Mouse (Mus musculus) heart, embryonic 16.5 days (tissue): ENCODE measurements around the gene Il6st. TPM values are rescaled to one million over a fixed set of nuclear protein-coding genes. Genes with fewer than 3 reads are reported as not detected.

Source experiments
- ATAC-seq: fragments of 200-750 bp; cut with Nextera tagmentation; replicated peaks from 2 replicates; pipeline ENCODE4 v1.8.0; 2017; ENCODE audit warnings: moderate number of reproducible peaks; ENCODE audit not compliant: insufficient read depth, low FRiP score; ENCODE audit errors: extremely low read depth
- H3K27ac ChIP-seq: fragments of 300-500 bp; sonication (generic); 2 replicates; pipeline ENCODE4 v1.5.1; 2014; ENCODE audit warnings: mild to moderate bottlenecking, low read length, control low read depth, moderate library complexity
- H3K27me3 ChIP-seq: fragments of 300-500 bp; sonication (generic); 2 replicates; pipeline ENCODE4 v1.6.1; 2014; ENCODE audit warnings: low read length, mixed read lengths; ENCODE audit not compliant: control insufficient read depth, insufficient read depth
- H3K36me3 ChIP-seq: fragments of 300-500 bp; sonication (generic); 2 replicates; pipeline ENCODE4 v1.6.1; 2014; ENCODE audit not compliant: control insufficient read depth, insufficient read depth
- H3K4me1 ChIP-seq: fragments of 300-500 bp; sonication (generic); 2 replicates; pipeline ENCODE4 v1.6.1; 2014; ENCODE audit warnings: low read length, mixed read lengths; ENCODE audit not compliant: control insufficient read depth, insufficient read depth
- H3K4me2 ChIP-seq: fragments of 300-500 bp; sonication (generic); 2 replicates; pipeline ENCODE4 v1.6.1; 2014; ENCODE audit warnings: low read depth, mild to moderate bottlenecking, control low read depth, low read length
- H3K4me3 ChIP-seq: fragments of 300-500 bp; sonication (generic); 2 replicates; pipeline ENCODE4 v1.5.1; 2014; ENCODE audit warnings: mild to moderate bottlenecking, control low read depth, low read length
- H3K9ac ChIP-seq: fragments of 300-500 bp; sonication (generic); 2 replicates; pipeline ENCODE4 v1.6.1; 2014; ENCODE audit warnings: low read length, control low read depth
- H3K9me3 ChIP-seq: fragments of 300-500 bp; sonication (generic); replicated peaks from 2 replicates; pipeline ENCODE4 v1.6.1; 2016; ENCODE audit warnings: low read length; ENCODE audit not compliant: control insufficient read depth
- WGBS: fragments of 180-500 bp; shearing (Covaris S2); extraction: QIAGEN DNeasy Blood & Tissue Kit; methylation state at CpG from one replicate; pipeline ENCODE4 v1.1.7; 2014; 5-methylcytosine and 5-hydroxymethylcytosine counted together
- polyA plus RNA-seq: library from polyadenylated mRNA; unstranded; fragments of >200 nt; fragmentation: Nextera tagmentation; extraction: Ambion mirVana; gene quantifications from 2 replicates; pipeline ENCODE4 v1.2.1, GENCODE M21; 2015

Gene Il6st
- polyA plus RNA-seq, 1 experiment from 2014 or later: 45.1 TPM

- peaks cover 21% of the 10 kb centered on the region for H3K4me1 ChIP-seq
- WGBS: 87% methylated on average over 5 of the region's 5 CpGs
- H3K27ac ChIP-seq: no peak overlapping the region
- no peak overlapping the region for H3K4me2 ChIP-seq
- H3K9ac ChIP-seq: no peak overlapping the region
- H3K27me3 ChIP-seq: no peaks in the 10 kb centered on the region
- H3K9me3 ChIP-seq: no peaks in the 10 kb centered on the region
- no peak for ATAC-seq
- H3K4me3 ChIP-seq: no peak overlapping the region
- no peaks in the 10 kb centered on the region for H3K36me3 ChIP-seq
Observed at GRCm38 (mm10) chr13:112469491-112469890, 5.6 kb downstream of the Il6st start.

- H3K4me2 ChIP-seq: no peak overlapping the region
- H3K9ac ChIP-seq: no peak overlapping the region
- H3K4me3 ChIP-seq: no peak overlapping the region
- WGBS: 84% methylated on average over 9 of the region's 9 CpGs
- H3K36me3 ChIP-seq: peaks cover 10% of the 10 kb centered on the region
- peaks cover 12% of the 10 kb centered on the region for H3K4me1 ChIP-seq
- no peaks in the 10 kb centered on the region for H3K27me3 ChIP-seq
- ATAC-seq: no peak
- H3K9me3 ChIP-seq: no peaks in the 10 kb centered on the region; the same call in 1 of the 2 replicates
- no peak overlapping the region for H3K27ac ChIP-seq
Observed at GRCm38 (mm10) chr13:112471201-112471600, 7.3 kb downstream of the Il6st start.

DNA sequence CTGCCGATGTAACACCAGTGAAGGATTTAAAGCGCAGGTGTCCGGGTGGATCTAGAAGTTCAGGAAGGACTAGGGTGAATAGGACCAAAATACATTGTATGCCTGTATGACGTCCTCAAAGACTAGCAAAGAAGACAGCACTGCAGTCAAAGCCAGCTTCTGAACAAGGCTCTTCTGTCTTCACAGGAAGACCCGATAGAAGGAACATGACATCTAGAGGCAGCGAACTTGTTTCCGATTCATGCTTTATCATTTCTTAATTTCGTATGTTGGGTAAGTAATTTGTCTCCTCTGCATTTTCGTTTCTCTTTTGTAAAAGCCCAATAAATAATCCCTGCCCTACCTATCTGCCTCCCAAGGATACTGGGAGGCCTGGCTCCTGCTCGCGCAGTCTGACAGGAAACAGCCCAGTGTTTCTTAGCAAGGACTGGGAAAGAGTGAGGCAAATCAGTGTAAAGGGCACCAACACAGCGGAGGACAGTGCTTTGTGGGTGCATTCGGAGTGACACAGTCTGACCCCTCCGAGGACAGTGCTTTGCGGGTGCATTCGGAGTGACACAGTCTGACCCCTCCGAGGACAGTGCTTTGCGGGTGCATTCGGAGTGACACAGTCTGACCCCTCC lies 8.6 kb downstream of the Il6st start:
- H3K9me3 ChIP-seq: no peaks in the 10 kb centered on the region; the same call in 1 of the 2 replicates
- ATAC-seq: no peak
- no peak overlapping the region for H3K4me3 ChIP-seq
- peaks cover 2% of the 10 kb centered on the region; the same call in 1 of the 2 replicates for H3K4me1 ChIP-seq
- H3K27me3 ChIP-seq: no peaks in the 10 kb centered on the region
- H3K36me3 ChIP-seq: peaks cover 16% of the 10 kb centered on the region
- 85% methylated on average over 18 of the region's 19 CpGs for WGBS
- no peak overlapping the region for H3K4me2 ChIP-seq
- H3K27ac ChIP-seq: no peak overlapping the region
- H3K9ac ChIP-seq: no peak overlapping the region

GRCm38 (mm10) chr13:112473757-112474755 lies 10.2 kb downstream of the Il6st start:
- WGBS: 65% methylated on average over 21 of the region's 21 CpGs
- Histone ChIP-seq H3K9me3 (no peaks in the 10 kb centered on the region; the same call in 1 of the 2 replicates), H3K27me3 (no peaks in the 10 kb centered on the region), H3K27ac (no peak overlapping the region), H3K36me3 (peaks cover 16% of the 10 kb centered on the region), H3K9ac (no peak overlapping the region), H3K4me1 (no peaks in the 10 kb centered on the region), H3K4me2 (no peak overlapping the region), H3K4me3 (no peak overlapping the region)
- ATAC-seq: no peak

DNA sequence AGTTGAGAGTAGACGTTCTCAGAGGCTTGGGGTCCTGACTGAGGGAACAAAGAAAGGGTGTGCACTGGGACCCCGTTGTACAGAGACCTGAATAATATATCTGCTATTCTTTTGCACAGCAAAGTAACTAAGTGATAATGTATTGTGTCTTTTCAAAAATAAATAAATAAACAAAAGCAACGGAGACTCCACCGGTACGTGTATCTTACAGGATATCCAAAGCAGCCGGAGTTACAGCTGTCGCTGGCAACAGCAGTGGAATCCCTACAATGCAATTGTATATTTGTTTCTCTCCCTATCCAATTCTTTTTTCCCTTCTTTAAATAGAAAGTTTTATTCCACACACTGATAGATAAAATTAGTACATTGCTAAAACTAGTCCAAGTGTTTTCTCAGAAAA lies 15.2 kb downstream of the Il6st start:
- ATAC-seq: no peak
- Histone ChIP-seq H3K9me3 (no peaks in the 10 kb centered on the region; the same call in 1 of the 2 replicates), H3K9ac (no peak overlapping the region), H3K27ac (no peak overlapping the region; the same call in 1 of the 2 replicates), H3K4me3 (no peak overlapping the region), H3K4me1 (no peaks in the 10 kb centered on the region), H3K4me2 (no peak overlapping the region), H3K27me3 (no peaks in the 10 kb centered on the region), H3K36me3 (peaks cover 47% of the 10 kb centered on the region)
- WGBS: 74% methylated on average over 7 of the region's 7 CpGs

DNA sequence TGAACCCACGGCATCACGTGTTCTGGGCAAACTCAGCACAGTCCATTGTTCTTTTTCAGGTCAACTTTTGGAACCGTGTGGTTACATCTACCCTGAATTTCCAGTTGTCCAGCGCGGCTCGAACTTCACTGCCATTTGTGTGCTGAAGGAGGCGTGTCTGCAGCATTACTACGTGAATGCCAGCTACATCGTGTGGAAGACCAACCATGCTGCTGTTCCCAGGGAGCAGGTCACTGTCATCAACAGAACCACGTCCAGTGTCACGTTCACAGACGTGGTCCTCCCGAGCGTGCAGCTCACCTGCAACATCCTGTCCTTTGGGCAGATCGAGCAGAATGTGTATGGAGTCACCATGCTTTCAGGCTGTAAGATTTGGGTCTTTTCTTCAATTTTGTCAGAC lies 16.1 kb downstream of the Il6st start:
- Histone ChIP-seq H3K27ac (no peak overlapping the region), H3K4me3 (no peak overlapping the region), H3K9me3 (no peaks in the 10 kb centered on the region; the same call in 1 of the 2 replicates), H3K9ac (no peak overlapping the region), H3K27me3 (no peaks in the 10 kb centered on the region), H3K36me3 (peaks cover 54% of the 10 kb centered on the region), H3K4me1 (no peaks in the 10 kb centered on the region), H3K4me2 (no peak overlapping the region)
- WGBS: 90% methylated on average over 15 of the region's 15 CpGs
- no peak for ATAC-seq

GRCm38 (mm10) chr13:112482525-112482924 lies 18.7 kb downstream of the Il6st start:
- Histone ChIP-seq H3K27me3 (no peaks in the 10 kb centered on the region), H3K4me3 (no peak overlapping the region), H3K27ac (no peak overlapping the region), H3K9ac (no peak overlapping the region), H3K36me3 (peaks cover 60% of the 10 kb centered on the region), H3K4me1 (no peaks in the 10 kb centered on the region), H3K9me3 (no peaks in the 10 kb centered on the region), H3K4me2 (no peak overlapping the region)
- WGBS: 82% methylated on average over 5 of the region's 5 CpGs
- no peak for ATAC-seq

GRCm38 (mm10) chr13:112483015-112483414 lies 19.1 kb downstream of the Il6st start:
- H3K4me1 ChIP-seq: no peaks in the 10 kb centered on the region
- no peak overlapping the region for H3K27ac ChIP-seq
- H3K4me2 ChIP-seq: no peak overlapping the region
- H3K9ac ChIP-seq: no peak overlapping the region
- H3K27me3 ChIP-seq: no peaks in the 10 kb centered on the region
- peaks cover 63% of the 10 kb centered on the region for H3K36me3 ChIP-seq
- 84% methylated on average over 7 of the region's 7 CpGs for WGBS
- H3K9me3 ChIP-seq: no peaks in the 10 kb centered on the region
- no peak for ATAC-seq
- no peak overlapping the region for H3K4me3 ChIP-seq

DNA sequence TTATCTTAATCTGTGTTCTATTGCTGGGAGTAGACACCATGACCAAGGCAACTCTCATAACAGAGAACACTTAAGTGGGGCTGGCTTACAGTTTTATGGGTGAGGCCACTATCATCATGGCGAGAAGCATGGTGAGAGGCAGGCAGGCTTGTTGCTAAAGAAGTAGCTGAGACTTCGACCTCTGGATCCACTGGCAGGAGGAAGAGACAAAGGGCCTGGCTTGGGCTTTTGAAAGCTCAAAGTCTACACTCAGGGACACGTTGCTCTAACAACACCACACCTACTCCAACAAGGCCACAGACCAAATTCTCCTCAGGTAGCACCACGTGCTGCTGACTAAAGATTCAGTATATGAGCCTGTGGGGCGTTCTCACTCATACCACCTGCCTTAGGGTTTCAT lies 22.4 kb downstream of the Il6st start:
- Histone ChIP-seq H3K4me2 (no peak overlapping the region), H3K9me3 (no peaks in the 10 kb centered on the region), H3K4me3 (no peak overlapping the region), H3K36me3 (peaks cover 68% of the 10 kb centered on the region), H3K27me3 (no peaks in the 10 kb centered on the region), H3K9ac (no peak overlapping the region), H3K27ac (no peak overlapping the region), H3K4me1 (no peaks in the 10 kb centered on the region)
- WGBS: 97% methylated on average over 5 of the region's 5 CpGs
- ATAC-seq: no peak
